Mouse (Mus musculus) MEL-GATA-1-ER (cell line): ENCODE measurements around the gene Wasf2.
"Not testable (repeated sequence)": the region's sequence is repeated elsewhere in the genome, so short reads cannot be mapped to it uniquely, and the experiment has no call there.

ENCODE experiments used
- DNase-seq: peaks from one replicate; pipeline ENCODE4 v3.0.0-alpha.2; 2012; ENCODE audit warnings: low read depth; ENCODE audit errors: extremely low read depth

Wasf2 gene

DNA sequence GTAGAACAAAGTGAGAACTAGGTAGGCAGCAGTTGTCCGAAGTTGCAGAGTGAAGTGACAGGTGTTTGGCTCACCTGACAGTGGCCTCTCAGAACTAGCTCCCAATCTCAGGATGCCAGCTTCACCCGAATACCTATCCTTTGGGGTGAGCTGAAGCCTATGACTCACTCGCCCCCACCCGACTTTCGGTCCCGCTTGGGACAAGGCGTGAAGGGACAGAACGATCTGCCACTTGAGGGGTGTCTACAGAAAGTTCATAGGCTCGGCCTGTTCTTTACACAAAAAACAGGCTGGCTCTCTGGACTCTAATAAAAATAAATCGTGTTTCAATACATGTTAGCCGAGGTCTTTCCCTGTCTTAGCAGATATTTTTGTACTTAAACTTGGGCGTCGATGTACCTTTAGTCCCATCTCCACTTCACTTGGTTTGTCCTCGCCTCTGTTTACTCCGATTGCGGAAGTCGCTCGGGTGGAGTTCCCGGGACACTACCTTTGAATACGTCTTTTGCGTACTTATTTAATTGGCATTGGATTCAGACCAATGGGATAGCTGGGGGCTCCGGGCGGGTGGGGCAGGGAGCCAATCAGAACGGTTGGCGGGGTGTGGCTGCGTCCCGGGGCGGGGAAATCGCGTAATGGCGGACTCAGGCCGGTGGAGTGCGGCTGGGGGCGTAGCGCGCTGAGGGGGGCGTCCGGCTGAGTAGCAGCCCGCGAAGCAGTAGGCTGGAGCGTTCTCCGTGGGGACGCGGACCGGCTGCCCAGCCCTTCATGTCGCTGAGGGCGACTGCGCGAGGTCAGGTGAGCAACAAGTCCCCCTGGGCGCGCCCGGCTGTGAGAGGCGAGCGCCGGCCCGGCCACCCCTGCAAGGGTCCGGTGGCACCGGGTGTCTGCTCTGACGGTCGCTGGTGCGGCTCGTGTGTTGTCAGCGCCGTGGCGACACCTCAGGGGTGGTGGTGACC, at the start of gene Wasf2:
Gene Wasf2 (plus strand): TSS at position 575 of the 959 bp plus-strand sequence.
- DNase-seq, result peak; percentile 97

DNA sequence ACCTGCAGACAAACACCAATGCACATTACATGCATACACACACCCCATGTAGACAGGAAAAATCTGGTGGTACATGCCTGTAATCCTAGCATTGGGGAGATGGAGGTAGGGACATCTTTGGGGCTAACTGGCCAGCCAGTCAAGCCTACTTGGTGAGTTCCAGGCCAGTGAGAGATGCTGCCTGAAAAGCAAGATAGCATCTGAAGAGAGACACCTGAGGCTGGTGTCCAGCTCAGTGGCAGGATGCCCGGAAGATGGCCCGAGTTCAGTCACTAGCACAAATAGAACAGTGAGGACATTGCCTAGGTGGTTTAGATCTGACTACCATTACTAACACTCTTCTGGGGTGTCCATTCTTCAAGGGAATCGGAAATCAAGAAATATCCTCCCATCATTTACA, 49.4 kb upstream of the Wasf2 start:
- DNase-seq, result no peak

DNA sequence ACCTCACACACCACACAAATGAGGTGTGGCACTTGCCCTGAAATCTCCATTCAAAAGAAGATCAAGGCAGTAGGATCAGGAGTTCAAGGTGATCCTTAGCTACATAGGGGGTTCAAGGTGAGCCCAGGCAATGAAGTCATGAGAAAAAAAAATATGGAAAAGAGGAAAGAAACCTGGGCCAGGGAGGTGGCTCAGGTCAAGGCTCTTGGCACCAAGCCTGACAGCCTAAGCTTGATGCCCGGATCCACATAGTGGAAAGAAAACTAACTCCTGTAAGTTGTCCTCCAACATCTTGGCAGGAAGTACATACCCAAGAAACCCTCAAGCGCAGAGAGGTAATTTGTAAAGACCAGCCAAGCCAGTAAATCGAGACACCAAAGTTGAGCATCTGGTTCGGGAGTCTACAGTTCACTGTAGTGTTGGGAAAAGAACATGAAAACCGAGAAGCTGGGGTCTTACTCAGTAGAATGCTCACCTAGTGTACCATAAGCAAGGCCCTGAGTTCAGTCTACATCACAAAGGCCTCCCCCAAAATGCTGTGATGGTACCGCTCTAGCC, 48.0 kb upstream of the Wasf2 start:
- DNase-seq, result no peak

DNA sequence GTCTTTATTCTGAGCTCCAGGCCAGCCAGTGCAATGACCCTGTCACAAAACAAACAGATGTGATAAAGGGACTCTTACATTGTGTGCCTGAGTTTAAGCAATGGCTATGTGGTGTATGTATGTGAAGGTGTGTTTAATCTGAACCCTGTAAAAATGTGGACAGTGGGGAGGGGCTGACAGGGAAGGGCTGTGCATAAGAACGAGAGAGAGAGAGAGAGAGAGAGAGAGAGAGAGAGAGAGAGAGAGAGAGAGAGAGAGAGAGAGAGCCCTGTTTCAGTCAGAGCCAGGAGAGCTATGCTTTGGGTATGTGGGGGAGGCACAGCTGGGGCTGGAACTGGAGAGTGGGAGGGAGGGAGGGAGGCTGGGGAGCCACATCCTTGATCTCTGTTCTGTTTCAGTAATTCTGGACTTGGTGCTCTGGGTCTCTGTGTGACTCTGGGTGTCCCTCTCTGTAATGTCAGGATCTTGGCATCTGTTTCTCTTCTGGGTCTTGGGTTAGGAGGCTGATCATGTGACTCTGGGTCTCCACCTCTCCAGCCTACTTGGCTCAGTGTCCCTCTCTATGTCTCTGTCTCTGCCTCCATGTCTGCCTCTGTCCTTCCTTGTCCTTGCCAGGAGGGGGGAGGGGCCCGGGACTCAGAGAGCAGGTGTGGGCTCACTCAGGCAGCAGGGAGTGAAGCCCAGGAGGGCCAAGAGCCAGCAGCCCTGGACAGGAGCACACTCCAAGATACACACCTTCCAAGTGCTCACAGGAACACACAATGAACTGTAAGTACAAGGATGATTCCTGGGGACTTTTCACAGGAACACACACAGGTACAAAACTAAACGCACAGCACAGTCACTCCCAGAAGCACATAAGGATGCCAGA, 46.1 kb upstream of the Wasf2 start:
- no peak for DNase-seq

DNA sequence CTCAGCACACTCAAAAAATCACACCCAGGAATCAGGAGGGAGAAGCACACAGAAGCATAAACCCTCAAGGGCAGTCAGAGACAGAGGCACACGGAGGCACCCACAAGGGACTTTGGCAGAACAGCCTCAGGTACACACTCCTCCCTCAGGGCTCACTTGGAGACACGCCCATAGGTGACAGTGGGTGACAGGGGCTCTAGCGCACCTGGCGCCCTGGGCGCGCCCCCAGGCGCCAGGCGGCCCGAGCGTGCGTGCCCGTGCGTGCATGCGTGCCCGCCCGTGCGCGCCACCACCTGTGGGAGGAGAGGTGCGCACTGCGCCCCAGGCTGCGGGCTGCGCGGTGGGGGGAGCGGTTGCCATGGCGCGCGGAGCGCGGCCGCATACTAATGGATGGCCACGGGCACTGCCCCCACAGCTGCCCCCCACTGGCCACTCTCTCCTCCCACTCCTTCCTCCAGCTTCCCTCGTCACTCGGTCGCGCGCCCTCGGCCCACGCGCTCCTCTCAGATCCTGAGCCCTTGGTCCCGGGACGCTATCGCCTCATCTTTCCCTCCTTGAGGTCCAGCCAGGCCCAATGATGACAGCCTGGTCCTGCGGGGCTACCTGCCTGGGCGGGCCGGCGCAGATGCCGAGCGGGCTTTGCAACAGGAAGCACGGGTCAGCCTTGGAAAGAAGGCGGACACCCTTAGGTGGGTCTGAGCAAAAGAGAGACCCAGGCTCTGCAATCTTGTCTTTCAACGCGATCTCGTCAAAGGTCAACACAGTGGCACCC, 45.1 kb upstream of the Wasf2 start:
- no peak for DNase-seq

DNA sequence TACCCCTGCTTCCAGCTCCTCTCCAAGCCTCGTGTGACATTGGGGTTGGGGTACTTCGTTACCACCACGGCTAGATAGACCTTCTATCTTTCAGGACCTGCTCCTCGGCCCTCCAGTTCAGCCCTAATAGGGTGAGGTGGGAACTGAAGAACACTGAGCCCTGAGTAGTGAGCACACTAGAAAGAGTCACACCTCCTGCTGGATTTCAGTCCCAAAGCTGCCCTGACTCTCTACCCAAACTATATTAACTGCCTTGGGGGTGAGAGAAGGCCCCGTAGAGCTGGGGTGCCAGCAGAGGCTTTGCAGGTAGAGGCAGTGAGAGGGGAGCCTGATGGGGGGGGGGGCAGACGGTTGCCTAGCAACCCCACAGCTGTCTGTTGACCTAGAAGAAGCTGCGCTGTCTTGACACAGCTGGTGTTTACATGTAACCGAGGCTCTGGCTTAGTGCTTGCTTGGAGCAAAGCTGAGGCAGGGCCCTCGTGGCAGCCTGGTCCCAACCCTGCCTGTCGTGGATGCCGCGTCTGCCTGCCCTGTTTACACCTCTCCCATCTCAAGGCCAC, 44.4 kb upstream of the Wasf2 start:
- no peak for DNase-seq

DNA sequence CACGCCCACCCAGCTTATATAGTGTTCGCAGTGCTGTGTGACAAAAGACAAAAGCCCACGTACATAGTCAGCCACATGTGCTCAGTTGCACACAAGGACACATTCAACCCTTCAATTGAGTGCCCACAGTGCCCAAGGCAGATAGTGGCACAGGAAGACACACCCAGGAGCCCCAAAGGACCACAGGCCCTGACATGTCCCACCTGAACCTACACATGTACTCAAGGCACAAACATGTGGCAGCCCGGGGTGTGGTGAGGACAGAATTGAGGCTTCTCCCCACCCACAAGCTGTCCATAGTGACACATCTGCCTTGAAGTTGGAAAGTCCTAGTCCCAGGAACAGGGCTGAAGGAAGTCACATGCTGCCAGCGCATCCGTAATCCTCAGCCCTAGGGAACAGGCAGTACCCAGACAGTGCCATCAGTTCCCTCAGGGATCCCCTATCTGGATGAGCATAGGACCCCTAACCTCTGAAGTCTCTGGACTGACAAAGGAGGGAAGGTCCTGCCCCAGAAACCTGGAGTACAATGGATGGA, 43.1 kb upstream of the Wasf2 start:
- no peak for DNase-seq

DNA sequence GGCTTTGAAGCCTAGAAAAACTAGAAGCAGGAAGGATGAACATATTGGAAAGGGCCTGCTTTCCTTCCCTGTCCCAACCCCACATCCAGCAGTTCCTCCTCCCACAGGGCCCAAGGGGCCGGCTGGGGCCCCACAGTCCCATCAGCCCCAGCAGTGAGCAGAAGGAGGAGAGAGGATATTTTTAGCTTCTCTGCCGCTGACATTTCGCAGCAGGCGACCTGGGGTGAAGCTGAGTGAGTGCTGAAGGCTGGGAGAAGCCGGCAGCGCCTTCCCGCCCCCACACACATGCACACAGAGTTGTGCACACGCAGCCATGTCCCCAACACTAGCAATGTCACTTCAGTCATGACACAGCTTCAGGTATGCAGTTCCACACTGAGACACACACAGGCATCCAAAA, 42.5 kb upstream of the Wasf2 start:
- no peak for DNase-seq

DNA sequence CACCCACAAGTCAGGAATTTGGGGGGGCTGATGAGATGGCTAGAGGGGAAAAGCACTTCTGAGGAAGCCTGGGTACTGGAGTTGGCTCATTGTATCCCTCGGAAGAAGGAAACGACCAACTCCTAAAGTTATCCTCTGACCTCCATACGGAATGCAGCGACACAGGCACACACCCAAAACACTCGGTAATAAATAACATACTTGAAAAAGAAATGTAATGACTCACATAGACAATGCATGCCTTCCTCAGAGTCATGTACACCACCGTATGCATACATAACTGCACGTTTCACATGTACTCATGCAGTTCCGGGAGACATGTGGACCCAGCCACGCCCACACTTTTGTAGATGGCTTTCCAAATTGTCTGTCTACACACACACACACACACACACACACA, 41.0 kb upstream of the Wasf2 start:
- no peak for DNase-seq

DNA sequence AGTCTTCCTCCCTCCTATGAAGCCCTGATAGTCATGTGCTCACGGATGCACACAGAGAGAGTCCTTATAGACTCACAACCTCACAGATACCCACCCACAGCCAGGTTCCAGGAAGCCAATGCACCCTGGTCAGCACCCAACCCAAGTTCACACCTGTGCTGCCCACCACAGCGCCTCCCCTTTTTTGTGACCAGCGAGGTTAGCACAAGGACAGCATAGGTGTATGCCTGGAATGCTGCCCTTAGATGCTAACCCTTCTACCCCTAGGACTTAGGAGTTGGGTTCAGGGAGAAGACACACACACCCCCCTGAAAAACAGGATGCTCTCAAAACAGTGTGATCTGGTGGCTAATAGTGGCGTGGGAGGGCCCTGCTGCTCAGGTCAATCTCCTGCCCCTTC, 40.5 kb upstream of the Wasf2 start:
- DNase-seq, result no peak

DNA sequence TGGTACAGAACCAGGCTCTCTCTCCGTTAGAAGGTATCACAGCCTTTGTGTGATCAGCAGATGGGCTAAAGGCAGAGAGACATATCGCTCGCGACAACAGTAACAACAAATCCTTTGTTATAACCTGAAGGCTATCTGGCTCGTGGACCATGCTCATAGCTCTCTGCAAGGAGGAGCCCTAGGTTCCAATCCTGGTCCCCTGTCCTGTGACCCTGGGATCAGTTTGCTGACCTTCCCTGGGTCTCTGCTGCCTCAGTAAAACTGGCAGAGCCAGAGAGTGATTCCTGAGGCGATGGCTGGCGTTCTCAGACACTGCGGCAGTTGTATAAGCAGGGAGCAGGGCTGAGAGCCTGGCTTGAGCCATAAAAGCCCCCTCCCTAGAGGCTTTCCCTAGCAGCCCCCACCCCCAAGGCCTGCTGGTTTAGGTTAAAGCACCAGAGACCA, 40.0 kb upstream of the Wasf2 start:
- DNase-seq, result no peak

DNA sequence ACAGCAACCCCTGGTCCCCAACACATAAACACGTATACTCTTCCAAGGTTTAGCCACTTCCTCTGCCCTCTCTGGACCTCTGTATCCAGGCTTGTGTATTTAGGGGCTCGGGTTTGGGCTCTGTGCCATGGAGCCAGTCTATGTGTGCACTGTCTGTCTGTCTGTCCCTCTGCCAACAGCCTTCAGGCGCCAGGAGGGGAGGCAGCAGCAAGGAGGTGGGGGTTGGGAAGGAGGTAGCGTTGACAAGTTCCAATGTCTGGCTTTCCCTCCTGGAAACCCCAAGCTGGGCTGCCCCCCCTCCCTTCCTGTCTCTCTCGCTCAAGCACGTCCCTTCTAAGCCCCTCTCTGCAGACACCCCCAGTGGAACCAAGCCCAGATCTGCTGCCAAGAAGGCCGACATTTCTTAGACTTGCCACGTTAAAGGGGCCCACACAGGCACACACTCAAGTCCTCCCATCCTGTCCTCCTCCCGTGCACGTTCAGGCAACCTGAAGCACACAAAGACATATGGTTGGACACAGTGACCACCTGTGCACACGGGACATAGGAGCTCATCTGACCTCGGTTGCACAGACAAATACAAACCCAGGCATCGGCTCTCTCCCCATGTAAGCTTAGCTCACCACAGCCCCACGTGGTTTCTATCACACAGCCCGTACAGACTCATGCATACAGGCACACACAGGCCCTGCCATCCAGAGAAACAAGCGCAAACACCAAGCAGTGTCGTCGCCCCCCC, 39.4 kb upstream of the Wasf2 start:
- no peak for DNase-seq

DNA sequence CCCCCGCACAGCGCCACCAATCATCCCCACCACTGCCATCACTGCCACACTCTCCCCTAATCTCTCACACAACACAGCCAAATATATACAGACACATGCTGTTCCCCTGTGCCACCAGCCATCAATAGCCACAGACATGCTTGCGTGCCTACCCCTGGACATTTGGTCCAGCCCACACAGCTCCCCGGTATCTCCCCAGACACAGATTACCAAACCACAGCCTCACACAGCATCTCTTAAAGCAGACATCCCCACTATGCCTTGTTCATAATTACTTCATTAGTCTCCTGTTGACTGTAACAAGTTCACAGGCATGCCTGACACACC, 38.9 kb upstream of the Wasf2 start:
- DNase-seq, result no peak

DNA sequence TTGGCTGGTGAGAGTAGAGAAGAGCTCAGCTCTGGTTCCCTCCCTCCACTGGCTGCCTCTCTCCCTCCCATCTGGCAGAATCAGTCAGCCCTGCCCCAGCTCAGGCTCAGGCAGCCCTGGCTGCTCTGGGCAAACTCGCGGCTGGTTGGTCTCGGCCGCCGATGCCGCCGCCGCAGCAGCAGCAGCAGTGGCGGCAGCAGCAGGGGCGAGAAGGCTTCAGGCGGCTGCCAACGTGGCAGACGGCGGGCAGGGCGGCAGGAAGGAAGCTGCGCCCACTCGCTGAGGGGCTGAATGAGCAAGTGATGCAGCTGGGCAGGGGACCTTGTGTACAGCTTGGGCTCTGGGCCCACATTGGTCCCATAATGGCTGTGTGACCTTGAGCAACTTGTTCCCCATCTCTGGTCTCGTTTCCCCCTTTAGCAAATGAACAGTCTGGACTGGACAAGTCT, 37.8 kb upstream of the Wasf2 start:
- DNase-seq, result no peak

DNA sequence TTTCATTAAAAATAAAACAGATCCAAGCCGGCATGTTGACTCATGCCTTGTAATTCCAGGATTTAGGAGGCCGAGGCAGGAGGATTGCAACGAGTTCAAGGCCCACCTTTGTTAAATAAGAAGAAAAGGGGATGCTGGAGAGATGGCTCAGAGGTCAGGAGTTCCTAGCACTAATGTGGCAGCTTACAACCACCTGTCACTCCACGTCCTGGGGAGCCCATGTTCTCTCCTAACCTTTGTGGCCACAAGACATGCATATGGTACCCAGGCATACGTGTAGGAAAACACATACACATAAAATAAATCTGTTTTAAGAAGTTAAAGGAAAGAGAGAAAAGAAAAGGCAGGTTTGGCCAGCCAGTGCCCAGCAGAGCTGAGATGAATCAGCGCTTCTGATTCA, 37.2 kb upstream of the Wasf2 start:
- no peak for DNase-seq

DNA sequence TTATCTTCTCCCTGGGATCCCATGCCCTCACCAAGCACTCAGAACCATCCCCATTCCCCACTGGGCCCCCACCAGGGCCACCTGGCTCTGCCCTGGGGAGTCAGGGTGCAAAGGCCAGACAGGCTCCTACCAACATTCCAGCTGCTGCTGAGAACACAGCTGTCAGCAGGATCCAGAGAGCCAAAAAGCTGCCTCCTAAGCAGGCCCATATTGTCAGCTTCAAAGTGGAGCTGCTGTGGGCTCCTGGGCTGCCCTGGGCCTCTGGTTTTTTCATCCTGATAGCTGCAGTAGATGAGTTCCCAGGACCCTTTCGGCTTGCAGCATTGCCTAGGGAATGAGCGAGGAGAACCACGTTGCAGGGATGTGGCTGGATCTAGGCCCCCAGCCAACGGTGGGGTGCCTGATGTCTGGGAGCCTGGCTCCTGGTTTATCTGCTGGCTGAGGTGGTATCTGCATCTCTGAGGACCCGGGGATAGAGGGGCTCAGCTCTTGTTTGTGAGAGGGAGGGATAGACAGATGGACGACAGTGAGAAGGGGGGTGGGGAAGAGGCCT, 36.7 kb upstream of the Wasf2 start:
- DNase-seq, result no peak

DNA sequence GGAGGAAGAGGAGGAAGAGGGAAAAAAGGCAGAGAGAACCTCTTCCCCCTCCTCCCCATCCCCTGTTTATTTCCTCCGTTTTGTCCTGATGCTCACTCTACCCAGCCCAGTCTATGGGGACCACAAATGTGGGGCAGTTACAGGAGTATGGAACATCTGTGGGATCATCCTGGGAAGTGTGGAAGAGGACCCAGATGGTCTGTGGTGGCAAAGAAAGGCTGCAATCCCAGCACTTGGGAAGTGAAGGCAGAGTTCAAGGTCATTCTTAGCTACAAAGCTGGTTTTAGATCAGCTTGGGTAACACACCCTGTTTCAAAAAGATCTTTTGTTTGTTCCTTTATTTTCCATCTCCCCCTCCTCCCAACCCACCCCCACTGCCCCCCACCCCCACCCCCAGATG, 36.0 kb upstream of the Wasf2 start:
- no peak for DNase-seq

DNA sequence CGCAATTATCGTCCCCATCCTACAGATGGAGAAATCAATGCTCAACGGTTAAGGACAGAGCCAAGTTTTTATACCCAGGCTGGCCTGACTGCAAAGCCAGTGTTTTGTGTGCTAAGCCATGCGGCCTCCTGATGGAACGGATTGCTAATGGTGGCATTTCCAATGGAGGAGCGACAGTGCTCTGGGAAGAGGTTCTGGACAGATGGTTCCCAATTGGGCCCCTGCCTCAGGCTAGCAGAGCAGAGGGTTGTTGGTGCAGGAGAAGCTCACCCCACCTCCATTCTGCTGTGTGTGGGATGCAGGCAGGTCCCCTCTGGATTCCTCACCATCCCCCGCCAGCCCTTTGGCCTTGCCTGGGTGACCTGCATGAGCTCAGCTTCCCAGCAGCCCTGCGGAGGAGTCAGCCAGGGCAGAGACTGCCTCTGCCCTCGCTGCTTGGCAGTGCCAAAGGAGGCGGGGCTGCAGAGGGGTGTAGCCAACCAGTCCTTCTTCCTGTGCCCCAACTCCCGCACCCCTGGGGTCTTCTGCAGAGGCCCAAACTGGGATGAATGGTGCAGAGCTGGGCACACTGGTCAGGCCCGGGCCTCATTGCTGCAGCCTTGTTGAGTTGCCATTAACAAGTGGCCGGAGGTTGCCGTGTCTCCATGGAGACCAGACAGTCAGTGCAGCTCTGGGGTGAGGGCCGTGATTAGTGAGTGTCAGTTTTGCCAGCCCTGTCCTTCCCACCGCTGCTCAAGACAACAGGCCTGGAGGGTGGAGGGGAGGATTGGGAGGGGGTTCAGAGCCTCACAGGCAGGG, 35.2 kb upstream of the Wasf2 start:
- no peak for DNase-seq

DNA sequence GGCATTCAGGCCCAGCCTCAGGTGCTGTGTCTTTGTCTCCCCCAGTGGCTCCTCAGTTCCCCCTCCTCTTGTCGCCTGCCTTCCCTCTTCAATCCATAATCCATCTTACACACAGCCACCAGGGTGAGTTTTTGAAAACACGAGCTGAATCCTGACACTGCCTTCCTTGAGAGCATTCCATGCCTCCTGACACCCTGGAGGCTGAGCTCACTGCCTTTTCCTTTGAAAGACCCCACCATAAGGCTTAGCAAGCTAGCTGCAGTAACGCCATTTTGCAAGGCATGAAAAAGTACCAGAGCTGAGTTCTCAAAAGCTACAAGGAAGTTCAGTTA, 34.6 kb upstream of the Wasf2 start:
- not testable (repeated sequence) for DNase-seq
